Mouse (Mus musculus) stomach, embryonic 14.5 days (tissue): Measurements from ENCODE around the gene Dleu7. TPM values are rescaled to one million over a fixed set of nuclear protein-coding genes. Genes with fewer than 3 reads are reported as not detected.

Experiments used
- ATAC-seq: fragments of 200-750 bp; cut with Nextera tagmentation; 2 replicates; pipeline ENCODE4 v1.8.0; 2017; ENCODE audit warnings: low read depth, moderate TSS enrichment; ENCODE audit not compliant: insufficient number of reproducible peaks, insufficient read depth, low FRiP score
- H3K27ac ChIP-seq: fragments of 300-500 bp; sonication (generic); 2 replicates; pipeline ENCODE4 v1.5.1; 2014; ENCODE audit warnings: mild to moderate bottlenecking, low read length, moderate library complexity, mixed read lengths
- H3K27me3 ChIP-seq: fragments of 300-500 bp; sonication (generic); 2 replicates; pipeline ENCODE4 v1.6.1; 2014; ENCODE audit warnings: low read length, control low read depth, mixed read lengths; ENCODE audit not compliant: control insufficient read depth, insufficient read depth
- H3K36me3 ChIP-seq: fragments of 300-500 bp; sonication (generic); 2 replicates; pipeline ENCODE4 v1.6.1; 2014; ENCODE audit warnings: mild to moderate bottlenecking, control low read depth, low read length, moderate library complexity, mixed read lengths; ENCODE audit not compliant: control insufficient read depth, insufficient read depth
- H3K4me1 ChIP-seq: fragments of 300-500 bp; sonication (generic); 2 replicates; pipeline ENCODE4 v1.6.1; 2014; ENCODE audit warnings: low read length, control low read depth, mixed read lengths; ENCODE audit not compliant: control insufficient read depth, insufficient read depth
- H3K4me2 ChIP-seq: fragments of 300-500 bp; sonication (generic); replicated peaks from 2 replicates; pipeline ENCODE4 v1.6.1; 2014; ENCODE audit warnings: low read depth, low read length, control low read depth
- H3K4me3 ChIP-seq: fragments of 300-500 bp; sonication (generic); 2 replicates; pipeline ENCODE4 v1.5.1; 2014; ENCODE audit warnings: low read depth, low read length, control low read depth
- H3K9ac ChIP-seq: fragments of 300-500 bp; sonication (generic); replicated peaks from 2 replicates; pipeline ENCODE4 v1.6.1; 2014; ENCODE audit warnings: low read depth, mild to moderate bottlenecking, control low read depth, low read length, moderate library complexity, mixed read lengths
- H3K9me3 ChIP-seq: fragments of 300-500 bp; sonication (generic); 2 replicates; pipeline ENCODE4 v1.6.1; 2016; ENCODE audit warnings: low read depth, low read length, control low read depth; ENCODE audit not compliant: control insufficient read depth
- WGBS: fragments of 180-500 bp; shearing (Covaris S2); extraction: QIAGEN DNeasy Blood & Tissue Kit; methylation state at CpG from one replicate; pipeline ENCODE4 v1.1.7; 2014; 5-methylcytosine and 5-hydroxymethylcytosine counted together
- polyA plus RNA-seq: library from polyadenylated mRNA; unstranded; fragments of >200 nt; fragmentation: Nextera tagmentation; extraction: Ambion mirVana; gene quantifications from 2 replicates; pipeline ENCODE4 v1.2.1, GENCODE M21; 2014

Gene Dleu7
- polyA plus RNA-seq, 1 experiment from 2014 or later = 1.00 TPM

- no peaks in the 10 kb centered on the region for H3K36me3 ChIP-seq
- 43% methylated on average over 6 of the region's 6 CpGs for WGBS
- no peak for ATAC-seq
- H3K4me2 ChIP-seq = no peak overlapping the region
- peaks cover 10% of the 10 kb centered on the region; the same call in 1 of the 2 replicates for H3K4me1 ChIP-seq
- H3K9me3 ChIP-seq = no peaks in the 10 kb centered on the region
- no peak overlapping the region for H3K4me3 ChIP-seq
- no peak overlapping the region for H3K9ac ChIP-seq
- H3K27ac ChIP-seq = no peak overlapping the region
- H3K27me3 ChIP-seq = no peaks in the 10 kb centered on the region
Observed at GRCm38 (mm10) chr14:62328606-62329005, 35.8 kb upstream of the Dleu7 start.

GRCm38 (mm10) chr14:62327171-62327570 lies 34.3 kb upstream of the Dleu7 start:
- Histone ChIP-seq H3K4me2 (no peak overlapping the region), H3K27ac (no peak overlapping the region), H3K9ac (no peak overlapping the region), H3K27me3 (no peaks in the 10 kb centered on the region), H3K4me1 (peaks cover 6% of the 10 kb centered on the region; the same call in 1 of the 2 replicates), H3K4me3 (no peak overlapping the region), H3K36me3 (no peaks in the 10 kb centered on the region), H3K9me3 (no peaks in the 10 kb centered on the region)
- WGBS = 22% methylated on average over 2 of the region's 2 CpGs
- ATAC-seq = no peak

- Histone ChIP-seq H3K27ac (no peak overlapping the region), H3K9ac (no peak overlapping the region), H3K4me2 (no peak overlapping the region), H3K4me3 (no peak overlapping the region), H3K4me1 (peaks cover 6% of the 10 kb centered on the region; the same call in 1 of the 2 replicates), H3K36me3 (no peaks in the 10 kb centered on the region), H3K27me3 (no peaks in the 10 kb centered on the region), H3K9me3 (no peaks in the 10 kb centered on the region)
- no peak for ATAC-seq
- WGBS = 46% methylated on average over 3 of the region's 3 CpGs
Observed at GRCm38 (mm10) chr14:62326026-62326425, 33.2 kb upstream of the Dleu7 start.

- H3K4me1 ChIP-seq = peaks cover 6% of the 10 kb centered on the region; the same call in 1 of the 2 replicates
- H3K4me2 ChIP-seq = no peak overlapping the region
- no peaks in the 10 kb centered on the region for H3K27me3 ChIP-seq
- no peaks in the 10 kb centered on the region for H3K36me3 ChIP-seq
- no peak overlapping the region for H3K4me3 ChIP-seq
- no peak overlapping the region for H3K27ac ChIP-seq
- WGBS = 82% methylated on average over 5 of the region's 5 CpGs
- no peak for ATAC-seq
- no peak overlapping the region for H3K9ac ChIP-seq
- no peaks in the 10 kb centered on the region for H3K9me3 ChIP-seq
Observed at GRCm38 (mm10) chr14:62324943-62325342, 32.1 kb upstream of the Dleu7 start.

- no peaks in the 10 kb centered on the region for H3K27me3 ChIP-seq
- no peak overlapping the region for H3K4me2 ChIP-seq
- H3K27ac ChIP-seq = no peak overlapping the region
- H3K4me1 ChIP-seq = peaks cover 6% of the 10 kb centered on the region; the same call in 1 of the 2 replicates
- H3K9me3 ChIP-seq = no peaks in the 10 kb centered on the region
- ATAC-seq = no peak
- WGBS = 72% methylated on average over 5 of the region's 5 CpGs
- no peaks in the 10 kb centered on the region for H3K36me3 ChIP-seq
- H3K4me3 ChIP-seq = no peak overlapping the region
- no peak overlapping the region for H3K9ac ChIP-seq
Observed at GRCm38 (mm10) chr14:62323457-62323856, 30.6 kb upstream of the Dleu7 start.

- Histone ChIP-seq H3K4me2 (no peak overlapping the region), H3K27ac (no peak overlapping the region), H3K4me3 (no peak overlapping the region), H3K9ac (no peak overlapping the region), H3K9me3 (no peaks in the 10 kb centered on the region), H3K27me3 (no peaks in the 10 kb centered on the region), H3K4me1 (peaks cover 6% of the 10 kb centered on the region; the same call in 1 of the 2 replicates), H3K36me3 (no peaks in the 10 kb centered on the region)
- ATAC-seq = no peak; the same call in 1 of the 2 replicates
- 49% methylated on average over 6 of the region's 6 CpGs for WGBS
Observed at GRCm38 (mm10) chr14:62322581-62323344, 29.9 kb upstream of the Dleu7 start.

GRCm38 (mm10) chr14:62311672-62312071 lies 18.8 kb upstream of the Dleu7 start:
- WGBS = 88% methylated on average over 1 of the region's 1 CpGs
- Histone ChIP-seq H3K9me3 (no peaks in the 10 kb centered on the region), H3K4me3 (no peak overlapping the region), H3K27ac (no peak overlapping the region), H3K27me3 (no peaks in the 10 kb centered on the region), H3K9ac (no peak overlapping the region), H3K4me2 (no peak overlapping the region), H3K36me3 (no peaks in the 10 kb centered on the region), H3K4me1 (no peaks in the 10 kb centered on the region)
- ATAC-seq = no peak

GRCm38 (mm10) chr14:62309026-62309425 lies 16.2 kb upstream of the Dleu7 start:
- no peak overlapping the region for H3K27ac ChIP-seq
- no peak overlapping the region for H3K4me3 ChIP-seq
- no peaks in the 10 kb centered on the region for H3K4me1 ChIP-seq
- H3K27me3 ChIP-seq = no peaks in the 10 kb centered on the region
- H3K36me3 ChIP-seq = no peaks in the 10 kb centered on the region
- no peaks in the 10 kb centered on the region for H3K9me3 ChIP-seq
- WGBS = 33% methylated on average over 2 of the region's 2 CpGs
- no peak for ATAC-seq
- no peak overlapping the region for H3K9ac ChIP-seq
- H3K4me2 ChIP-seq = no peak overlapping the region

- no peak overlapping the region for H3K4me3 ChIP-seq
- H3K9me3 ChIP-seq = no peaks in the 10 kb centered on the region
Observed at GRCm38 (mm10) chr14:62307555-62307954, 14.7 kb upstream of the Dleu7 start.

More at GRCm38 (mm10) chr14:62307555-62307954, 14.7 kb upstream of the Dleu7 start:
- no peak overlapping the region for H3K9ac ChIP-seq
- H3K4me2 ChIP-seq = no peak overlapping the region
- H3K27me3 ChIP-seq = no peaks in the 10 kb centered on the region
- H3K27ac ChIP-seq = no peak overlapping the region
- no peak for ATAC-seq
- no peaks in the 10 kb centered on the region for H3K36me3 ChIP-seq
- H3K4me1 ChIP-seq = no peaks in the 10 kb centered on the region
- 77% methylated on average over 1 of the region's 1 CpGs for WGBS
